Mouse (Mus musculus): ENCODE measurements around the gene Adam11. TPM values are rescaled to one million over a fixed set of nuclear protein-coding genes. Genes with fewer than 3 reads are reported as not detected.

Adam11 gene
- total and polyA plus RNA-seq, 2 experiments, result 2.1 to 8.7 TPM

- Histone ChIP-seq H3K4me3 (ENCODE audit: insufficient read depth, low read depth, low read length) (no peak overlapping the region), H3K36me3 (ENCODE audit: control insufficient read depth, insufficient read depth, low read length) (no peaks in the 10 kb centered on the region), H3K27me3 (ENCODE audit: control insufficient read depth, insufficient read depth, low read length) (no peaks in the 10 kb centered on the region), H3K79me2 (ENCODE audit: control insufficient read depth, insufficient read depth, low read length) (no peaks in the 10 kb centered on the region), H3K4me1 (ENCODE audit: control insufficient read depth, insufficient read depth, low read length) (no peaks in the 10 kb centered on the region), H3K27ac (replicated peaks; ENCODE audit: insufficient read depth, low read depth, low read length) (no peak overlapping the region), H3K9ac (ENCODE audit: low read depth, low read length) (no peak overlapping the region)
- TF ChIP-seq POLR2A (IDR thresholded peaks at IDR 0.05; ENCODE audit: extremely low read depth, insufficient read depth, low read length), result no peak
- no peak for TF ChIP-seq CTCF (IDR thresholded peaks at IDR 0.05; ENCODE audit: low read depth, low read length)
- 88% methylated on average over 3 of the region's 3 CpGs for WGBS
- DNase-seq (ENCODE audit: extremely low read depth, low read depth, low spot score), result no peak
Measured at GRCm38 (mm10) chr11:102729835-102730234, 31.4 kb upstream of the Adam11 start.

GRCm38 (mm10) chr11:102731366-102731765 is 29.9 kb upstream of the Adam11 start:
- H3K79me2 ChIP-seq (ENCODE audit: control insufficient read depth, insufficient read depth, low read length), result no peaks in the 10 kb centered on the region
- no peak overlapping the region for H3K27ac ChIP-seq (replicated peaks; ENCODE audit: insufficient read depth, low read depth, low read length)
- H3K27me3 ChIP-seq (ENCODE audit: control insufficient read depth, insufficient read depth, low read length), result no peaks in the 10 kb centered on the region
- no peak for DNase-seq (ENCODE audit: extremely low read depth, low read depth, low spot score)
- TF ChIP-seq POLR2A (IDR thresholded peaks at IDR 0.05; ENCODE audit: extremely low read depth, insufficient read depth, low read length) (no peak), CTCF (IDR thresholded peaks at IDR 0.05; ENCODE audit: low read depth, low read length) (no peak)
- no peaks in the 10 kb centered on the region for H3K4me1 ChIP-seq (ENCODE audit: control insufficient read depth, insufficient read depth, low read length)
- WGBS, result 63% methylated on average over 6 of the region's 6 CpGs
- H3K36me3 ChIP-seq (ENCODE audit: control insufficient read depth, insufficient read depth, low read length), result no peaks in the 10 kb centered on the region
- H3K4me3 ChIP-seq (ENCODE audit: insufficient read depth, low read depth, low read length), result no peak overlapping the region
- H3K9ac ChIP-seq (ENCODE audit: low read depth, low read length), result no peak overlapping the region

- TF ChIP-seq CTCF (IDR thresholded peaks at IDR 0.05; ENCODE audit: low read depth, low read length) (no peak), POLR2A (IDR thresholded peaks at IDR 0.05; ENCODE audit: extremely low read depth, insufficient read depth, low read length) (no peak)
- Histone ChIP-seq H3K9ac (ENCODE audit: low read depth, low read length) (no peak overlapping the region), H3K27ac (replicated peaks; ENCODE audit: insufficient read depth, low read depth, low read length) (no peak overlapping the region), H3K4me1 (ENCODE audit: control insufficient read depth, insufficient read depth, low read length) (no peaks in the 10 kb centered on the region), H3K36me3 (ENCODE audit: control insufficient read depth, insufficient read depth, low read length) (no peaks in the 10 kb centered on the region), H3K4me3 (ENCODE audit: insufficient read depth, low read depth, low read length) (no peak overlapping the region), H3K27me3 (ENCODE audit: control insufficient read depth, insufficient read depth, low read length) (no peaks in the 10 kb centered on the region), H3K79me2 (ENCODE audit: control insufficient read depth, insufficient read depth, low read length) (no peaks in the 10 kb centered on the region)
- DNase-seq (ENCODE audit: extremely low read depth, low read depth, low spot score), result peak; percentile 67
- 31% methylated on average over 5 of the region's 5 CpGs for WGBS
Measured at GRCm38 (mm10) chr11:102733146-102733545, 28.1 kb upstream of the Adam11 start.

- Histone ChIP-seq H3K9ac (ENCODE audit: low read depth, low read length) (no peak overlapping the region), H3K27ac (replicated peaks; ENCODE audit: insufficient read depth, low read depth, low read length) (no peak overlapping the region), H3K79me2 (ENCODE audit: control insufficient read depth, insufficient read depth, low read length) (no peaks in the 10 kb centered on the region), H3K36me3 (ENCODE audit: control insufficient read depth, insufficient read depth, low read length) (no peaks in the 10 kb centered on the region), H3K4me3 (ENCODE audit: insufficient read depth, low read depth, low read length) (no peak overlapping the region), H3K27me3 (ENCODE audit: control insufficient read depth, insufficient read depth, low read length) (no peaks in the 10 kb centered on the region), H3K4me1 (ENCODE audit: control insufficient read depth, insufficient read depth, low read length) (no peaks in the 10 kb centered on the region)
- TF ChIP-seq CTCF (IDR thresholded peaks at IDR 0.05; ENCODE audit: low read depth, low read length), result no peak
- no peak for TF ChIP-seq POLR2A (IDR thresholded peaks at IDR 0.05; ENCODE audit: extremely low read depth, insufficient read depth, low read length)
- no peak for DNase-seq (ENCODE audit: extremely low read depth, low read depth, low spot score)
- WGBS, result 95% methylated on average over 6 of the region's 6 CpGs
Measured at GRCm38 (mm10) chr11:102734961-102735360, 26.3 kb upstream of the Adam11 start.

GRCm38 (mm10) chr11:102738046-102738445 is 23.2 kb upstream of the Adam11 start:
- no peak for DNase-seq (ENCODE audit: extremely low read depth, low read depth, low spot score)
- TF ChIP-seq CTCF (IDR thresholded peaks at IDR 0.05; ENCODE audit: low read depth, low read length) (no peak), POLR2A (IDR thresholded peaks at IDR 0.05; ENCODE audit: extremely low read depth, insufficient read depth, low read length) (no peak)
- 90% methylated on average over 3 of the region's 3 CpGs for WGBS
- Histone ChIP-seq H3K79me2 (ENCODE audit: control insufficient read depth, insufficient read depth, low read length) (no peaks in the 10 kb centered on the region), H3K27me3 (ENCODE audit: control insufficient read depth, insufficient read depth, low read length) (no peaks in the 10 kb centered on the region), H3K9ac (ENCODE audit: low read depth, low read length) (no peak overlapping the region), H3K27ac (replicated peaks; ENCODE audit: insufficient read depth, low read depth, low read length) (no peak overlapping the region), H3K36me3 (ENCODE audit: control insufficient read depth, insufficient read depth, low read length) (no peaks in the 10 kb centered on the region), H3K4me3 (ENCODE audit: insufficient read depth, low read depth, low read length) (no peak overlapping the region), H3K4me1 (ENCODE audit: control insufficient read depth, insufficient read depth, low read length) (peaks cover 5% of the 10 kb centered on the region)

GRCm38 (mm10) chr11:102739278-102739966 is 21.8 kb upstream of the Adam11 start:
- H3K27ac ChIP-seq (replicated peaks; ENCODE audit: insufficient read depth, low read depth, low read length), result no peak overlapping the region
- peak; percentile 71 for DNase-seq (ENCODE audit: extremely low read depth, low read depth, low spot score)
- no peaks in the 10 kb centered on the region for H3K79me2 ChIP-seq (ENCODE audit: control insufficient read depth, insufficient read depth, low read length)
- H3K4me3 ChIP-seq (ENCODE audit: insufficient read depth, low read depth, low read length), result no peak overlapping the region
- H3K36me3 ChIP-seq (ENCODE audit: control insufficient read depth, insufficient read depth, low read length), result no peaks in the 10 kb centered on the region
- H3K9ac ChIP-seq (ENCODE audit: low read depth, low read length), result 0 out of 2 replicates have a peak overlapping the region, but pooled peaks have one; percentile 31
- H3K4me1 ChIP-seq (ENCODE audit: control insufficient read depth, insufficient read depth, low read length), result peaks cover 13% of the 10 kb centered on the region
- WGBS, result 12% methylated on average over 20 of the region's 20 CpGs
- TF ChIP-seq CTCF (IDR thresholded peaks at IDR 0.05; ENCODE audit: low read depth, low read length) (peak; percentile 68), POLR2A (IDR thresholded peaks at IDR 0.05; ENCODE audit: extremely low read depth, insufficient read depth, low read length) (no peak)
- H3K27me3 ChIP-seq (ENCODE audit: control insufficient read depth, insufficient read depth, low read length), result no peaks in the 10 kb centered on the region

All from liver, adult 2 months (tissue).